In genomic region chr11:74725181-74725580, GRCm38 (mm10) we compare ENCODE assay signal across 8 mouse cellular contexts. TPM values are rescaled to one million over a fixed set of nuclear protein-coding genes. Genes with fewer than 3 reads are reported as not detected.
DNase-seq lines count a peak whose midpoint lies in the region; ATAC-seq and TF ChIP-seq lines count a peak whose summit lies in the region.

No protein-coding gene starts in this region.

- H3K4me1 ChIP-seq in heart, embryonic 12.5 days (replicated peaks) = peaks cover 20% of the 10 kb centered on the region
- H3K4me1 ChIP-seq in liver, postnatal 0 days (ENCODE audit: insufficient read depth) = peaks cover 15% of the 10 kb centered on the region

- TF ChIP-seq CTCF in left cerebral cortex, adult 2 months (IDR thresholded peaks at IDR 0.05) = no peak
- TF ChIP-seq CTCF in liver, postnatal 0 days (IDR thresholded peaks at IDR 0.05; ENCODE audit: low read depth) = no peak

- peak overlapping the region; percentile 31 for H3K4me2 ChIP-seq in heart, embryonic 12.5 days
- peak overlapping the region; percentile 93; the same call in 1 of the 2 replicates for H3K4me2 ChIP-seq in liver, postnatal 0 days (ENCODE audit: low read depth, low read length)

- peak overlapping the region; percentile 100 for H3K27ac ChIP-seq in left cerebral cortex, adult 2 months
- H3K27ac ChIP-seq in heart, embryonic 12.5 days (ENCODE audit: poor library complexity, severe bottlenecking) = peak overlapping the region; percentile 61
- no peak overlapping the region for H3K27ac ChIP-seq in liver, postnatal 0 days (ENCODE audit: low read depth)

- 51% methylated on average over 5 of the region's 5 CpGs for WGBS in heart, embryonic 12.5 days
- 76% methylated on average over 5 of the region's 5 CpGs for WGBS in liver, postnatal 0 days (ENCODE audit: insufficient replicate concordance)

- H3K4me3 ChIP-seq in left cerebral cortex, adult 2 months = peak overlapping the region; percentile 95; the same call in 1 of the 2 replicates
- H3K4me3 ChIP-seq in heart, embryonic 12.5 days = no peak overlapping the region
- H3K4me3 ChIP-seq in liver, postnatal 0 days (ENCODE audit: low read depth, low read length) = 0 out of 2 replicates have a peak overlapping the region, but pooled peaks have one; percentile 95

- intact Hi-C loops in left cerebral cortex, adult 2 months (cut with DNase I) = no loop called here

- H3K9me3 ChIP-seq in heart, embryonic 12.5 days (replicated peaks) = no peaks in the 10 kb centered on the region
- no peaks in the 10 kb centered on the region for H3K9me3 ChIP-seq in liver, postnatal 0 days (ENCODE audit: low read length)

- no peak for ATAC-seq in heart, embryonic 12.5 days (ENCODE audit: insufficient number of reproducible peaks, low FRiP score)
- ATAC-seq in liver, postnatal 0 days = no peak
- ATAC-seq in frontal cortex, adult (ENCODE audit: low TSS enrichment) = no peak

- H3K27me3 ChIP-seq in heart, embryonic 12.5 days (replicated peaks) = no peaks in the 10 kb centered on the region
- no peaks in the 10 kb centered on the region for H3K27me3 ChIP-seq in liver, postnatal 0 days (ENCODE audit: insufficient read depth, low read length)

- no peaks in the 10 kb centered on the region for H3K36me3 ChIP-seq in heart, embryonic 12.5 days
- no peaks in the 10 kb centered on the region for H3K36me3 ChIP-seq in liver, postnatal 0 days (replicated peaks; ENCODE audit: insufficient read depth, low read length)

- TF ChIP-seq EP300 in liver, postnatal 0 days (IDR thresholded peaks at IDR 0.05; ENCODE audit: low read depth) = no peak

- DNase-seq in left cerebral cortex, adult 2 months (ENCODE audit: extremely low spot score in 1 of 2, low spot score in 2 of 2) = no peak
- DNase-seq in left cerebral cortex, adult 8-10 months (ENCODE audit: low spot score in 2 of 2) = no peak
- DNase-seq in cerebellum, adult 8-10 months = peak; percentile 37
- DNase-seq in liver, postnatal 0 days = no peak
- no peak for DNase-seq in kidney, adult 18-20 months
- DNase-seq in spleen, postnatal 10 days (ENCODE audit: low spot score in 2 of 2) = no peak

- peak overlapping the region; percentile 48 for H3K9ac ChIP-seq in heart, embryonic 12.5 days
- no peak overlapping the region for H3K9ac ChIP-seq in liver, postnatal 0 days (replicated peaks)

RNA-seq across cellular contexts. Expression of gene Pafah1b1, which starts 0.7 kb away (rescaled TPM):
- total RNA-seq in left cerebral cortex, adult 2 months (2021) = 100 to 1,000 TPM; 372 to 402 TPM
- 100 to 1,000 TPM; 355 to 437 (median 395) TPM for total RNA-seq in left cerebral cortex, adult 8-10 months (2022)
- 57.7 and 63.4 TPM in 2 replicates for polyA plus RNA-seq in heart, embryonic 12.5 days (2016; fragmentation: Nextera tagmentation; extraction: Ambion mirVana)
- 24.1 and 30.1 TPM in 2 replicates for polyA plus RNA-seq in liver, postnatal 0 days (2015; fragmentation: Nextera tagmentation; extraction: Ambion mirVana)

RNA-seq across cellular contexts. Expression of gene Mettl16, which starts 45.4 kb away (rescaled TPM):
- 10 to 100 TPM; 26.0 to 27.2 TPM for total RNA-seq in left cerebral cortex, adult 2 months (2021)
- total RNA-seq in left cerebral cortex, adult 8-10 months (2022) = 10 to 100 TPM; 19.4 to 25.3 (median 24.4) TPM
- polyA plus RNA-seq in heart, embryonic 12.5 days (2016; fragmentation: Nextera tagmentation; extraction: Ambion mirVana) = 34.6 and 37.0 TPM in 2 replicates
- 7.2 and 8.4 TPM in 2 replicates for polyA plus RNA-seq in liver, postnatal 0 days (2015; fragmentation: Nextera tagmentation; extraction: Ambion mirVana)
